Mouse (Mus musculus): ENCODE results near the gene Aqp9. TPM values are rescaled to one million over a fixed set of nuclear protein-coding genes. Genes with fewer than 3 reads are reported as not detected.

Aqp9 gene
- total RNA-seq (2023) = 1.8 TPM

GRCm38 (mm10) chr9:71168511-71168910 lies at the start of gene Aqp9:
Gene Aqp9 (minus strand): TSS chr9:71168682.

GRCm38 (mm10) chr9:71215248-71216035 lies 47.0 kb upstream of the Aqp9 start, which contains the start of gene Aldh1a2:
Gene Aldh1a2 (plus strand): TSS chr9:71215789.

Other genes with a start within 250 kb of the Aqp9 start
- not detected for gene Lipc, start 216.5 kb downstream of the Aqp9 start, total RNA-seq (2023)
- not detected for gene Aldh1a2, start 47.1 kb upstream of the Aqp9 start, total RNA-seq (2023)